Mouse (Mus musculus): ENCODE measurements around the gene Celf2. TPM values are rescaled to one million over a fixed set of nuclear protein-coding genes. Genes with fewer than 3 reads are reported as not detected.

Gene Celf2
- polyA plus RNA-seq, 1 experiment from 2014 or later = 12.3 TPM

- Histone ChIP-seq H3K9ac (ENCODE audit: low read depth, low read length) (no peak overlapping the region), H3K4me3 (ENCODE audit: low read length) (no peak overlapping the region), H3K27me3 (ENCODE audit: control insufficient read depth, insufficient read depth, low read length) (no peaks in the 10 kb centered on the region), H3K9me3 (ENCODE audit: control insufficient read depth, low read length) (no peaks in the 10 kb centered on the region), H3K4me1 (ENCODE audit: control insufficient read depth, insufficient read depth, low read length) (no peaks in the 10 kb centered on the region), H3K36me3 (ENCODE audit: control insufficient read depth, insufficient read depth, low read length) (no peaks in the 10 kb centered on the region), H3K4me2 (replicated peaks; ENCODE audit: low read depth, low read length) (no peak overlapping the region), H3K27ac (ENCODE audit: low read depth, low read length) (no peak overlapping the region)
- 95% methylated on average over 1 of the region's 1 CpGs for WGBS
- no peak for ATAC-seq (ENCODE audit: low FRiP score, low TSS enrichment)
These were observed 831.1 kb downstream of the Celf2 start for GRCm38 (mm10) chr2:6678231-6678630.

GRCm38 (mm10) chr2:6677457-6677856 is 831.9 kb downstream of the Celf2 start:
- Histone ChIP-seq H3K27me3 (ENCODE audit: control insufficient read depth, insufficient read depth, low read length) (no peaks in the 10 kb centered on the region), H3K27ac (ENCODE audit: low read depth, low read length) (no peak overlapping the region), H3K4me1 (ENCODE audit: control insufficient read depth, insufficient read depth, low read length) (no peaks in the 10 kb centered on the region), H3K4me3 (ENCODE audit: low read length) (no peak overlapping the region), H3K4me2 (replicated peaks; ENCODE audit: low read depth, low read length) (no peak overlapping the region), H3K9me3 (ENCODE audit: control insufficient read depth, low read length) (no peaks in the 10 kb centered on the region), H3K9ac (ENCODE audit: low read depth, low read length) (no peak overlapping the region), H3K36me3 (ENCODE audit: control insufficient read depth, insufficient read depth, low read length) (no peaks in the 10 kb centered on the region)
- no peak for ATAC-seq (ENCODE audit: low FRiP score, low TSS enrichment)

GRCm38 (mm10) chr2:6674401-6674800 is 835.0 kb downstream of the Celf2 start:
- Histone ChIP-seq H3K36me3 (ENCODE audit: control insufficient read depth, insufficient read depth, low read length) (no peaks in the 10 kb centered on the region), H3K27me3 (ENCODE audit: control insufficient read depth, insufficient read depth, low read length) (no peaks in the 10 kb centered on the region), H3K9me3 (ENCODE audit: control insufficient read depth, low read length) (no peaks in the 10 kb centered on the region), H3K9ac (ENCODE audit: low read depth, low read length) (no peak overlapping the region), H3K4me1 (ENCODE audit: control insufficient read depth, insufficient read depth, low read length) (no peaks in the 10 kb centered on the region), H3K4me2 (replicated peaks; ENCODE audit: low read depth, low read length) (no peak overlapping the region), H3K4me3 (ENCODE audit: low read length) (no peak overlapping the region), H3K27ac (ENCODE audit: low read depth, low read length) (no peak overlapping the region)
- 97% methylated on average over 3 of the region's 3 CpGs for WGBS
- ATAC-seq (ENCODE audit: low FRiP score, low TSS enrichment) = no peak

GRCm38 (mm10) chr2:6673418-6673817 is 835.9 kb downstream of the Celf2 start:
- Histone ChIP-seq H3K27ac (ENCODE audit: low read depth, low read length) (no peak overlapping the region), H3K27me3 (ENCODE audit: control insufficient read depth, insufficient read depth, low read length) (no peaks in the 10 kb centered on the region), H3K9ac (ENCODE audit: low read depth, low read length) (no peak overlapping the region), H3K4me2 (replicated peaks; ENCODE audit: low read depth, low read length) (no peak overlapping the region), H3K9me3 (ENCODE audit: control insufficient read depth, low read length) (no peaks in the 10 kb centered on the region), H3K36me3 (ENCODE audit: control insufficient read depth, insufficient read depth, low read length) (no peaks in the 10 kb centered on the region), H3K4me3 (ENCODE audit: low read length) (no peak overlapping the region), H3K4me1 (ENCODE audit: control insufficient read depth, insufficient read depth, low read length) (no peaks in the 10 kb centered on the region)
- 83% methylated on average over 3 of the region's 3 CpGs for WGBS
- no peak for ATAC-seq (ENCODE audit: low FRiP score, low TSS enrichment)

- Histone ChIP-seq H3K4me3 (ENCODE audit: low read length) (no peak overlapping the region), H3K9me3 (ENCODE audit: control insufficient read depth, low read length) (no peaks in the 10 kb centered on the region), H3K36me3 (ENCODE audit: control insufficient read depth, insufficient read depth, low read length) (no peaks in the 10 kb centered on the region), H3K4me1 (ENCODE audit: control insufficient read depth, insufficient read depth, low read length) (no peaks in the 10 kb centered on the region), H3K27me3 (ENCODE audit: control insufficient read depth, insufficient read depth, low read length) (no peaks in the 10 kb centered on the region), H3K9ac (ENCODE audit: low read depth, low read length) (no peak overlapping the region), H3K27ac (ENCODE audit: low read depth, low read length) (no peak overlapping the region), H3K4me2 (replicated peaks; ENCODE audit: low read depth, low read length) (no peak overlapping the region)
- 34% methylated on average over 4 of the region's 4 CpGs for WGBS
- ATAC-seq (ENCODE audit: low FRiP score, low TSS enrichment) = peak; percentile 64
These were observed 841.8 kb downstream of the Celf2 start for GRCm38 (mm10) chr2:6667611-6668010.

- Histone ChIP-seq H3K9me3 (ENCODE audit: control insufficient read depth, low read length) (no peaks in the 10 kb centered on the region), H3K36me3 (ENCODE audit: control insufficient read depth, insufficient read depth, low read length) (no peaks in the 10 kb centered on the region), H3K4me2 (replicated peaks; ENCODE audit: low read depth, low read length) (no peak overlapping the region), H3K27me3 (ENCODE audit: control insufficient read depth, insufficient read depth, low read length) (no peaks in the 10 kb centered on the region), H3K4me1 (ENCODE audit: control insufficient read depth, insufficient read depth, low read length) (no peaks in the 10 kb centered on the region), H3K27ac (ENCODE audit: low read depth, low read length) (no peak overlapping the region), H3K9ac (ENCODE audit: low read depth, low read length) (no peak overlapping the region), H3K4me3 (ENCODE audit: low read length) (no peak overlapping the region)
- WGBS = 78% methylated on average over 4 of the region's 4 CpGs
- ATAC-seq (ENCODE audit: low FRiP score, low TSS enrichment) = no peak
These were observed 849.5 kb downstream of the Celf2 start for GRCm38 (mm10) chr2:6659834-6660233.

GRCm38 (mm10) chr2:6653719-6654118 is 855.6 kb downstream of the Celf2 start:
- Histone ChIP-seq H3K9ac (ENCODE audit: low read depth, low read length) (no peak overlapping the region), H3K27me3 (ENCODE audit: control insufficient read depth, insufficient read depth, low read length) (no peaks in the 10 kb centered on the region), H3K4me1 (ENCODE audit: control insufficient read depth, insufficient read depth, low read length) (no peaks in the 10 kb centered on the region), H3K36me3 (ENCODE audit: control insufficient read depth, insufficient read depth, low read length) (no peaks in the 10 kb centered on the region), H3K9me3 (ENCODE audit: control insufficient read depth, low read length) (no peaks in the 10 kb centered on the region), H3K27ac (ENCODE audit: low read depth, low read length) (no peak overlapping the region), H3K4me3 (ENCODE audit: low read length) (no peak overlapping the region), H3K4me2 (replicated peaks; ENCODE audit: low read depth, low read length) (no peak overlapping the region)
- no peak for ATAC-seq (ENCODE audit: low FRiP score, low TSS enrichment)
- WGBS = 63% methylated on average over 6 of the region's 6 CpGs

- no peak overlapping the region for H3K4me3 ChIP-seq (ENCODE audit: low read length)
- no peak overlapping the region for H3K4me2 ChIP-seq (replicated peaks; ENCODE audit: low read depth, low read length)
- no peaks in the 10 kb centered on the region for H3K4me1 ChIP-seq (ENCODE audit: control insufficient read depth, insufficient read depth, low read length)
- H3K27ac ChIP-seq (ENCODE audit: low read depth, low read length) = no peak overlapping the region
- ATAC-seq (ENCODE audit: low FRiP score, low TSS enrichment) = no peak
- WGBS = 62% methylated on average over 1 of the region's 1 CpGs
- no peaks in the 10 kb centered on the region for H3K9me3 ChIP-seq (ENCODE audit: control insufficient read depth, low read length)
- H3K36me3 ChIP-seq (ENCODE audit: control insufficient read depth, insufficient read depth, low read length) = no peaks in the 10 kb centered on the region
- no peak overlapping the region for H3K9ac ChIP-seq (ENCODE audit: low read depth, low read length)
- no peaks in the 10 kb centered on the region for H3K27me3 ChIP-seq (ENCODE audit: control insufficient read depth, insufficient read depth, low read length)
These were observed 857.7 kb downstream of the Celf2 start for GRCm38 (mm10) chr2:6651697-6652096.

GRCm38 (mm10) chr2:6648877-6649276 is 860.5 kb downstream of the Celf2 start:
- no peak for ATAC-seq (ENCODE audit: low FRiP score, low TSS enrichment)
- Histone ChIP-seq H3K36me3 (ENCODE audit: control insufficient read depth, insufficient read depth, low read length) (no peaks in the 10 kb centered on the region), H3K9ac (ENCODE audit: low read depth, low read length) (no peak overlapping the region), H3K4me1 (ENCODE audit: control insufficient read depth, insufficient read depth, low read length) (no peaks in the 10 kb centered on the region), H3K9me3 (ENCODE audit: control insufficient read depth, low read length) (no peaks in the 10 kb centered on the region), H3K4me2 (replicated peaks; ENCODE audit: low read depth, low read length) (no peak overlapping the region), H3K27me3 (ENCODE audit: control insufficient read depth, insufficient read depth, low read length) (no peaks in the 10 kb centered on the region), H3K4me3 (ENCODE audit: low read length) (no peak overlapping the region), H3K27ac (ENCODE audit: low read depth, low read length) (no peak overlapping the region)
- WGBS = 86% methylated on average over 6 of the region's 6 CpGs

GRCm38 (mm10) chr2:6647028-6647427 is 862.3 kb downstream of the Celf2 start:
- 94% methylated on average over 4 of the region's 4 CpGs for WGBS
- Histone ChIP-seq H3K27ac (ENCODE audit: low read depth, low read length) (no peak overlapping the region), H3K4me2 (replicated peaks; ENCODE audit: low read depth, low read length) (no peak overlapping the region), H3K36me3 (ENCODE audit: control insufficient read depth, insufficient read depth, low read length) (no peaks in the 10 kb centered on the region), H3K9ac (ENCODE audit: low read depth, low read length) (no peak overlapping the region), H3K4me3 (ENCODE audit: low read length) (no peak overlapping the region), H3K4me1 (ENCODE audit: control insufficient read depth, insufficient read depth, low read length) (no peaks in the 10 kb centered on the region), H3K9me3 (ENCODE audit: control insufficient read depth, low read length) (no peaks in the 10 kb centered on the region), H3K27me3 (ENCODE audit: control insufficient read depth, insufficient read depth, low read length) (no peaks in the 10 kb centered on the region)
- ATAC-seq (ENCODE audit: low FRiP score, low TSS enrichment) = no peak

Measured in kidney, embryonic 14.5 days (tissue).